Mouse (Mus musculus) myocyte (in vitro differentiated cells): ENCODE measurements around the gene Cfap206.

ENCODE experiments used
- MAX ChIP-seq: IDR thresholded peaks from one replicate; pipeline ENCODE4 v1.6.1; 2011; ENCODE audit warnings: low read depth, mild to moderate bottlenecking, control low read depth
- POLR2A ChIP-seq: IDR thresholded peaks from one replicate; pipeline ENCODE4 v1.6.1; 2011; ENCODE audit warnings: low read depth, mild to moderate bottlenecking, control low read depth, moderate library complexity; ENCODE audit not compliant: insufficient read length
- POLR2AphosphoS2 ChIP-seq: IDR thresholded peaks from one replicate; pipeline ENCODE4 v1.6.1; 2011; ENCODE audit warnings: low read depth, control low read depth; ENCODE audit not compliant: insufficient read length

DNA sequence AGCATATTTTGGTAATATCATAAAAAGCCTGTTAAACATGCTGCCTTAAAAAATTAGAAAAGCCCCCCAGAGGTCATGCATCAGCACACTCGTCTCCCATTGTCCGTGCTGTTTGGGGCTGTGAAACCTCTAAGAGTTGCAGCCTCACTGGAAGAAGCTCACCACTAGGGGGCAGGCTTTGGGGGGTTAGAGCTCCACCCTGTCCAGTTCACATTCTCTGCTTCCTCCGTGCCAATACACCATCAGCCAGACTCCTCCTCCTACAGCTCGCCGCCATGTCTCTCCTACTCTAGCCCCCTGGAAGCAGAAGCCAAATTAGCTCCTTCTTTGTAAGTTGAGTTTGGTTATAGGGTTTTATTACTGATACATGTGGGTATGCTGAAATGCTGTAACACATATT lies 28.5 kb downstream of the Cfap206 start:
- TF ChIP-seq POLR2AphosphoS2 (no peak), MAX (no peak), POLR2A (no peak)
